ENCODE assay signal across 7 mouse cellular contexts in genomic region chr16:5244411-5244810, GRCm38 (mm10). TPM values are rescaled to one million over a fixed set of nuclear protein-coding genes. Genes with fewer than 3 reads are reported as not detected.
DNase-seq lines count a peak whose midpoint lies in the region; ATAC-seq and TF ChIP-seq lines count a peak whose summit lies in the region.

No protein-coding gene starts in this region.

- TF ChIP-seq CTCF in CH12.LX (conservative IDR thresholded peaks at IDR 0.05 in 1 of 2, IDR thresholded peaks at IDR 0.05 in 1 of 2; ENCODE audit: low read depth in 2 of 2, low read length in 2 of 2) = peak; percentile 85 to 87

- H3K4me3 ChIP-seq in CH12.LX (replicated peaks in 1 of 3; ENCODE audit: low read depth in 2 of 3, low read length in 2 of 3, poor library complexity in 1 of 3) = no peak overlapping the region
- no peak overlapping the region for H3K4me3 ChIP-seq in heart, embryonic 13.5 days
- H3K4me3 ChIP-seq in lung, embryonic 15.5 days = no peak overlapping the region

- no peak overlapping the region for H3K4me2 ChIP-seq in CH12.LX (ENCODE audit: insufficient read depth, low read depth, poor library complexity, severe bottlenecking)
- H3K4me2 ChIP-seq in heart, embryonic 13.5 days = no peak overlapping the region
- H3K4me2 ChIP-seq in lung, embryonic 15.5 days = no peak overlapping the region

- H3K27ac ChIP-seq in CH12.LX (ENCODE audit: insufficient read depth, low read depth) = no peak overlapping the region
- H3K27ac ChIP-seq in heart, embryonic 13.5 days (replicated peaks) = no peak overlapping the region
- no peak overlapping the region for H3K27ac ChIP-seq in lung, embryonic 15.5 days

- TF ChIP-seq EP300 in CH12.LX (IDR thresholded peaks at IDR 0.05; ENCODE audit: low read length) = no peak

- in situ Hi-C loops in CH12.LX (cut with MboI; ENCODE audit: low pct_ligation_motif_present, low pct_unique_long_range_greater_than_20kb, low sequenced_read_pairs) = loop anchor here (5.0 kb wide), 1 partner anchor 37 kb away; no protein-coding TSS in a partner anchor

- peak; percentile 62 for TF ChIP-seq RAD21 in CH12.LX (IDR thresholded peaks at IDR 0.05; ENCODE audit: low read depth, low read length)

- DNase-seq in CH12.LX (ENCODE audit: extremely low read depth) = peak; percentile 66
- DNase-seq in adipocyte (ENCODE audit: low spot score) = peak; percentile 78
- peak; percentile 67 for DNase-seq in embryo, embryonic 11 days
- DNase-seq in kidney, postnatal 25 days = peak; percentile 74 to 80
- peak; percentile 53 to 72 for DNase-seq in right cerebral cortex, postnatal 10 days (ENCODE audit: low spot score in 2 of 2)

- peak; percentile 25; the same call in 1 of the 2 replicates for ATAC-seq in heart, embryonic 13.5 days (ENCODE audit: extremely low read depth, insufficient number of reproducible peaks, low FRiP score, low TSS enrichment)
- ATAC-seq in lung, embryonic 15.5 days (ENCODE audit: borderline replicate concordance, extremely low read depth, low FRiP score, low TSS enrichment) = 0 out of 2 replicates have a peak, but pooled peaks have one; percentile 44

- dilution Hi-C loops in CH12.LX (cut with MboI; ENCODE audit: extremely low pct_ligation_motif_present, extremely low pct_unique_long_range_greater_than_20kb, low sequenced_read_pairs) = no loop called here

- 28% methylated on average over 7 of the region's 7 CpGs for WGBS in heart, embryonic 13.5 days
- WGBS in lung, embryonic 15.5 days = 26% methylated on average over 7 of the region's 7 CpGs

- no peaks in the 10 kb centered on the region for H3K79me2 ChIP-seq in CH12.LX (replicated peaks; ENCODE audit: control insufficient read depth, extremely low read depth, insufficient read depth, poor library complexity, severe bottlenecking)

- no peaks in the 10 kb centered on the region for H3K9me3 ChIP-seq in CH12.LX (replicated peaks; ENCODE audit: low read length)
- no peaks in the 10 kb centered on the region for H3K9me3 ChIP-seq in heart, embryonic 13.5 days
- H3K9me3 ChIP-seq in lung, embryonic 15.5 days = no peaks in the 10 kb centered on the region

- H3K4me1 ChIP-seq in CH12.LX (ENCODE audit: control insufficient read depth in 1 of 2, insufficient read depth in 2 of 2) = no peaks in the 10 kb centered on the region
- H3K4me1 ChIP-seq in heart, embryonic 13.5 days = no peaks in the 10 kb centered on the region
- no peaks in the 10 kb centered on the region for H3K4me1 ChIP-seq in lung, embryonic 15.5 days

- H3K9ac ChIP-seq in CH12.LX (ENCODE audit: insufficient read depth, low read depth) = no peak overlapping the region
- H3K9ac ChIP-seq in heart, embryonic 13.5 days = no peak overlapping the region
- no peak overlapping the region for H3K9ac ChIP-seq in lung, embryonic 15.5 days

- peaks cover 87 to 97% of the 10 kb centered on the region in 2 experiments for H3K36me3 ChIP-seq in CH12.LX (replicated peaks in 1 of 2; ENCODE audit: control insufficient read depth in 1 of 2, insufficient read depth in 1 of 2, low read length in 1 of 2)
- peaks cover 93% of the 10 kb centered on the region for H3K36me3 ChIP-seq in heart, embryonic 13.5 days
- peaks cover 61% of the 10 kb centered on the region for H3K36me3 ChIP-seq in lung, embryonic 15.5 days

- no peaks in the 10 kb centered on the region for H3K27me3 ChIP-seq in CH12.LX (replicated peaks)
- no peaks in the 10 kb centered on the region for H3K27me3 ChIP-seq in heart, embryonic 13.5 days (replicated peaks)
- no peaks in the 10 kb centered on the region for H3K27me3 ChIP-seq in lung, embryonic 15.5 days

- peak; percentile 21 for TF ChIP-seq POLR2A in CH12.LX (IDR thresholded peaks at IDR 0.05; ENCODE audit: low read depth, low read length)

TF ChIP-seq in CH12.LX, 34 proteins besides CTCF, POLR2A, EP300 and RAD21:
- no peak for TF ChIP-seq SIN3A (IDR thresholded peaks at IDR 0.05; ENCODE audit: low read length)
- peak; percentile 43 for TF ChIP-seq SMC3 (IDR thresholded peaks at IDR 0.05; ENCODE audit: low read depth, low read length)
- TF ChIP-seq ZNF384 (IDR thresholded peaks at IDR 0.05; ENCODE audit: low read depth, low read length) = no peak
- no peak for TF ChIP-seq ETS1 (conservative IDR thresholded peaks at IDR 0.05; ENCODE audit: low read depth, low read length)
- no peak for TF ChIP-seq ZC3H11A (IDR thresholded peaks at IDR 0.05; ENCODE audit: low read depth, low read length)

RNA-seq across cellular contexts. Expression of gene Alg1, which starts 11.0 kb away (rescaled TPM):
- 65.7 and 72.8 TPM in 2 replicates for total RNA-seq in CH12.LX (2012; rRNA removed)
- 53.4 and 55.7 TPM in 2 replicates for total RNA-seq in CH12.LX (2014; rRNA removed)
- polyA plus RNA-seq in CH12.LX (2012; ENCODE audit: insufficient read length, low read depth) = 52.9 and 63.5 TPM in 2 replicates
- polyA plus RNA-seq in heart, embryonic 13.5 days (2015; fragmentation: Nextera tagmentation; extraction: Ambion mirVana) = 22.2 and 25.0 TPM in 2 replicates
- 32.2 and 35.7 TPM in 2 replicates for polyA plus RNA-seq in lung, embryonic 15.5 days (2015; fragmentation: Nextera tagmentation; extraction: Ambion mirVana)

RNA-seq across cellular contexts. Expression of gene Eef2kmt, which starts 11.4 kb away (rescaled TPM):
- total RNA-seq in CH12.LX (2012; rRNA removed) = 38.5 and 39.5 TPM in 2 replicates
- total RNA-seq in CH12.LX (2014; rRNA removed) = 35.8 and 39.8 TPM in 2 replicates
- 38.3 and 41.6 TPM in 2 replicates for polyA plus RNA-seq in CH12.LX (2012; ENCODE audit: insufficient read length, low read depth)
- polyA plus RNA-seq in heart, embryonic 13.5 days (2015; fragmentation: Nextera tagmentation; extraction: Ambion mirVana) = 23.5 and 25.7 TPM in 2 replicates
- 21.4 and 24.8 TPM in 2 replicates for polyA plus RNA-seq in lung, embryonic 15.5 days (2015; fragmentation: Nextera tagmentation; extraction: Ambion mirVana)

RNA-seq across cellular contexts. Expression of gene AU021092, which starts 22.3 kb away (rescaled TPM):
- not detected in 2 replicates for total RNA-seq in CH12.LX (2012; rRNA removed)
- not detected in 2 replicates for total RNA-seq in CH12.LX (2014; rRNA removed)
- not detected in 2 replicates for polyA plus RNA-seq in CH12.LX (2012; ENCODE audit: insufficient read length, low read depth)
- 3.0 and 3.7 TPM in 2 replicates for polyA plus RNA-seq in heart, embryonic 13.5 days (2015; fragmentation: Nextera tagmentation; extraction: Ambion mirVana)
- 21.7 and 26.9 TPM in 2 replicates for polyA plus RNA-seq in lung, embryonic 15.5 days (2015; fragmentation: Nextera tagmentation; extraction: Ambion mirVana)

RNA-seq across cellular contexts. Expression of gene Nagpa, which starts 40.6 kb away (rescaled TPM):
- total RNA-seq in CH12.LX (2012; rRNA removed) (50.2 and 65.3 TPM in 2 replicates), CH12.LX (2014; rRNA removed) (39.9 and 41.9 TPM in 2 replicates)
- 79.0 and 80.6 TPM in 2 replicates for polyA plus RNA-seq in CH12.LX (2012; ENCODE audit: insufficient read length, low read depth)
- 14.4 and 16.3 TPM in 2 replicates for polyA plus RNA-seq in heart, embryonic 13.5 days (2015; fragmentation: Nextera tagmentation; extraction: Ambion mirVana)
- polyA plus RNA-seq in lung, embryonic 15.5 days (2015; fragmentation: Nextera tagmentation; extraction: Ambion mirVana) = 22.1 and 24.0 TPM in 2 replicates
